Mouse (Mus musculus) Muller cell, postnatal 12 days (primary cell): ENCODE measurements around the gene Rai1.

Source experiments
- DNase-seq: peaks from one replicate; pipeline ENCODE4 v3.0.0-alpha.2; 2015; ENCODE audit errors: inconsistent ontology term

The Rai1 gene

DNA sequence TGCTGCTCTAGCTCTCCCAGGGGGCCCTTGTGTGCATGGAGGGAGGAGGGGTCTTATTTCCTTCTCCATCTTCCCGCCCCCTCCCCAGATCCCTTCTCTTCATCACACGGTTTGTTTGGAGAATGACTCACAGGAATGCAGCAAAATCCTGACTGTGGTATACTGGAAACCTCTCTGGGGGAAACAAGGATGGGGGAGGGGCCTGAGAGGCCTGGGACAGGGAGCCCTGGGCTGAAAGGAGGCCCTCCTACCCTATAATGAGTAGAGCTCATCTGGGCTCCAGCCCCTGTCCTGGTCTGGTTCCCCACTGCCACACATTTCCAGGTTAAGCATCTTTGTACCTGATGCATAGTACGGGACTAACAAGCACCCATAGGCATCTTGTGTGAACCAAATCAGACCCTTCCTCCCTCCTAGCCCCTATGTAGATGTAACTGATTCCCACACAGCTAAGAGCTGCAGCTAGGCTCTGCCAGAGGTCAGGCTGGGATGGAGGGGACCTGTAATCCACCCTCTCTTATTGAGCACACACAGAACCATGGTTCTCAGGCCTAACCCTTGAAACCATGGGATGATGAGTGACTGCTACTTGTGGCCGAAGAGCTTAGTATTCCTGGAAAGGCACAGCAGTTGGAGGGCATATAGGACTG is 23.2 kb downstream of the Rai1 start:
- DNase-seq: peak; percentile 75

DNA sequence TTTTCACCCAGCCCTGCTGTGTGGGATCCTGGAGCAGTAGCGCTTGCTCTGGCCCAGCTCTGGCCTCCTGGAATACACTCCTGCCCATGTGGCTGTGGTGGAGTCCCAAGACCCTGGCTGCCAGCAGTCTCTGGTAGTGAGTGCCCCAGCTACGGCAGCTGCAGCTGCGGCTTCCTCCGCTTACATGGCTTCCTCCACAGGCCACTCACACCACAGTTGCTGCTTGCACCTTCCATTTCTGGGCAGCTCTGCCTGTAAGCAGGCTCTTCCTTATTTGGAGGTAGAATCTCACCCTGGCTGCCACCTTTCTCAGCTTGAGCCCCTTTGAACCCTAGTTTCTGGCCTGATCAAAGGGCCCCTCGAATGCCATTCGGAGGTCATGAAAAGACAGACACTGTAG is 25.7 kb downstream of the Rai1 start:
- no peak for DNase-seq

DNA sequence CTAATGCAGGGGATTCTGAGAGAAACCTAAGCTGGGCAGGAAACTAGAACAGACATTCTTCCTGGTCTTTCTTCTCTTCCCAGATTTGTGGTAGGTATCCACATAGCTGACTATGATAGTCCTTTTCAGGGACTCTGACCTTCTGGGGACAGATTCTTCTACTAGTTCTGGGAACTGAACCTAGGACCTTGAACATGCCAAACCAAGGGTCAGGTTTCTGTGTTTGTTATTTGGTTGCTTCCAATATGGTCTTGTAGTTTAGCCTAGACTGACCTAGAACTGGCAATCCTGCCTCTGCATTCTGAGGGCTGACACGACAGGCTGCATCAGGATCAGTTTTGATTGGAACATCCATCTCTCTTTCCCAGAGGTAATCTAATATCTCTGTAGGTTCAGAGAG is 27.2 kb downstream of the Rai1 start:
- DNase-seq: no peak

DNA sequence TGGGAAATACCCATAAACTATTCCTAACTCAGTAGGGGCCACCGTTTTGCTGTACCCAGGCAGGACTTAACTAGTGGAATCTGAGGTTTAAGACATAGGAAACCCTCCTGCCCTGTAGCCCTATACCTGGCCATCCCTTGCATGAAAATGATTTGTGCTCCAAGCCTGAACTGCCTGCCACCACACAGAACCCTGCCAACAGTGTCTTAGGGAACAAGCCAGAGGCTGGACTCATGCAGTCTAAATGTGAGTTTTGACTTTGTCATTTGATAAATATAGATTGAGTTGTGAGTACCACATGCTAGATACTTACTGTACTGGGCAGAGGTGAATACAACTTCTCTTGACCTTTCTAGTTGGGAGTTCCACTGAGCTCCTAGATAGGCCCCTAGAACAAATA is 31.7 kb downstream of the Rai1 start:
- no peak for DNase-seq

DNA sequence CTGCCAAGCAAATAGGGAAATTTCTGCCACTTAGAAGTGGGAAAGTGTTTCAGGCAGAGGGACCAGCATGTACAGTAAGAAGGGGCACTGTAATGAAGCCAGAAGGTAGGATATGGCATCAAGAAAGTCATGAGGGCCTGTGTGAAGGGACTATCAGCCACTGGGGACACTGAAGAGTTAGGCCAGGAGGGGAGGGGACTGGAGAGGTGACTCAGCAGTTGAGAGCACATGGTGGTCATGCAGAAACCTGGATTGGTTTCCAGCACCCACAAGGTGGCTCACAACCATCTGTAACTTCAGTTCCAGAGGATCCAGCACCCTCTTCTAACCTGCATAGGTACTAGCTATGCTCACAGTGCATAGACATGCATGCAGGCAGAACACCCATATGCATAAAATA is 32.4 kb downstream of the Rai1 start:
- DNase-seq: no peak

DNA sequence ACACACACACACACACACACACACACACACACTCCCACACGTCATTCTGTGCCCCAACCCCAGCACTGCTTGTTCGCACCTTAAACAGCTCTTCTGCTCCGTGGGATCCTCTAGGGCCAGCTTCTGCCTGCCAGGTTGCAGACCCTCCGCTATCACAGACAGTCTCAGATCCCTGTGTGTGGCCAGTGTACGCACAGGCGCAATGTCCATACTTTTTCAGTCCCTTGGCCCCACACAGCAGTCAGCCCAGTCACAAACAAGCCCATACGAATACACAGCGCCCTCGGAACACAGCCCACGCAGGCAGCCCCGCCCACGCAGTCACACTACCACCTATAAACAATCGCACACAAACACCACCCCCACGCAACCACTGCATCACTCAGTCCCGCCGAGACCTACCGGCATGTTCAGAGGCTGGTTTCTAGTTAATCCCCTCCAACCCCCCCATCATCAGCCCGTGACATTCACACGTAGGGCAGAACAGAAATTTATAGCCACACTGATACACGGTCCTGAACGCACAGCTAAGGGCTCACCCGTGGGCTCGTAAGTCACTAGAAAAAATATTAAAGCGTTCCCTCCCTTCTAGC is 34.4 kb downstream of the Rai1 start:
- DNase-seq: no peak

DNA sequence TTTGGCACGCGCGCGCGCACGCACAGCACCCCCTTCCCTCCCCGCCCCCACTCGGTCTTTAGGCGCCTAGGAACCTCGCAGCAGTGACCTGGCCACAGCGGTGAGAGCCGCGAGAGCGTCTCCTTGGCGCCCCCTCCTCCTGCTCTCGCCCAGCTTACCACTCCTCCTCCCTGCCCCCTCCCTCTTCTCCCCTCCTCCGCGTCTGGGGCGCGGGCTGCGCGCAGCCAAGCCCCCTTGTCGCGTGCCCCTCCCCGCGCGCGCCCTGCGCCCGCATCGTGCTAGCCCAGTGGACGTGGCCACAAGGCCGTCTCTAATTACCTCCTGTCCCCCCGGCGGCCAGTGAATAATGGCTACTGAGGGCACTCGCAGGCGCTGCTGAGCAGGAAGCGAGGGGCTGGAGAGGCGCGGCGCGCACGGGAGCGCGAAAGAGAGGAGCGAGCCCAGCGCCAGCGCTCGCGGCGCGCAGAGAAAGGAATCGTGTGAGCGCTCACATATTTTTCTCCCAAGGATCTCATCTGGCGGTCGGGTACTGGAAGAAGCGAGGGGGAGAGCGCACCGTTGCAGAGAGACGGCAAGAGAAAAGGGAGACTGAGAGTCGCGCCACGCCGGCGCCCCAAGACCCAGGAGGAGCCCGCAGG is 35.0 kb downstream of the Rai1 start:
- DNase-seq: peak; percentile 85

DNA sequence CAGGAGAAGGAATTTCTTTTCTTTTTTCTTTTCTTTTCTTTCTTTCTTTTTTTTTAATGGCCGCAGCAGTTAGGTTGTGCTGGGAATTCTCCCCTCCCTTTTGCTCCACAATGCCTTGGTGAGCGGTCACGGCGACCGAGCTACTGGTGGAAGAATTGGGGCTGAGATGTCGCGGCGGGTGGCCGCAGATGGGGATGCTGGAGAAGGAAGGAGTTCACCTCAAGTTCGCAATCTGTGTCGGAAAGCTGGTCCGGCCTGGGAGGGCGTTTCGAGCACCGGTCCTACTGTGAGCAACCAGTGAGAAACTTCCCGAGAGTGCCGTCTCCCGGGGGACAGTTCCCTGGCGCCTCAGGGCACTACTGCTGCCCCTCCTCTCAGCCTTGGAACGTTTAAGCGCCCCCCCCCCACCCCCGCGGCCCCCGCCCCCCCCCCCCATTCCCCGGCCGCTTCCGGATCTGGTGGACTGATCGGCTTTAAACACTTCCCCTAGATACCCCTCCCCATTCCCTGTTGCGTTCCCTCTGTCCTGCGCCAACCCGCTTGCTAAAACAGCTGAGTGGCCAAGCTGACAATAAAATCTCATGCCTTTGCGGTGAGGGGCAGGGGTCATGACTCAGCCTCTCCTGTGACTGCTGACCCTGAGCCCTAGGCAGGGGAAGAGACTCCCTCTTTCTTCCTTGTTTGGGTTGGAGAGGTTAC is 35.9 kb downstream of the Rai1 start:
- DNase-seq: peak; percentile 44

DNA sequence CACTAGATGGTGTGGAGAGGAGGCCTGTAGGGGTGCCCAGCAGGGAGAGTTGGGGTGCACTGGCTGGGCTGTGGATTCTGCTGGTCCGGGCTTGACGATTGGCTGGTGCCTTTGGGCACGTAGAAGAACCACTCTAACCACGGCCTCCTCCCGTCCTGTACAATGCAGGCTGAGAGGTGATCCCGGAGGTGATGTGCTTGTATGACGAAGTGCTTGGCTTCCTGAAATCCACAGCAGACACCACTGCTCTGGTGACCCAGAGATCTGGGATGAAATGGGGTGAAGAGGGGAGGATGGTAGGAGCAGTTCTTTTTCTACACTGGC is 36.4 kb downstream of the Rai1 start:
- DNase-seq: peak; percentile 49

DNA sequence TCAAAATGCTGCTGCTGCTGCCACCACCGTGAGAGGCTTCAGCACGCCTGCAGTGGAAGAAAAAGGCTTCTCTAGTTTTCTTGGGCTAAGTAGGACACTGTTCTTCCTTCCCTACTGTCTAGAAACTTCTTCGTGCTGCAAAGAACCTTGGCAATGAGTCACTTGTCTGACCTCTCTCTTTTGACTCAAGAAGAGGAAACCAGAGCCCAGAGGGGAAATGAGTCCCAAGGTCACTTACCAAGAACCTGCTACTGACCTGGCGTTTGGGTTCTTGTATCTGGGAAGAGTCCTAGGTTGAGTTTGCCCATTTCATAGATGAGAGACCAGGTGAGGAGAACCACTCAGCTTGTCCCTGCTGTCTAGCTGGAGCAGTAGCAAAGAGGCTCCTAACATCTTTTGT is 38.3 kb downstream of the Rai1 start:
- no peak for DNase-seq

DNA sequence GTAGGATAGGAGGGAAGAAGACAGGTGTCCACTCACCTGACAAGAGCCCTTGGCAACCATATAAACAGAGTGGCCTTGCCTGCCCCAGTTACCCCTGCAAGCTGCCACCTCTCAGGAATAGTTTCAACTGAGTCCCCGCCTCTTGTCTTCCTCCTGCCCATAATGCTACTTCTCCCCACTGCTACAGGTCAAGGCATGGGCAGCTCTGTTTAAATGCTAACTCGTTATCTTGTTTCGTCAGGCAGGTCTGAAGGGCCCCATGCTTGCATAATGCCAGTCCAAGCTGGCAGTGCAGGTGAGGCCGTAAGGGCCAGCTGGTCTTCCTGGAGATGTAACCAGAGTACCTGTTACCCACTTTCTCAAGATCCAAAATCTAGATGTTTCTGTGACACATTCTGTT is 41.4 kb downstream of the Rai1 start:
- DNase-seq: no peak

DNA sequence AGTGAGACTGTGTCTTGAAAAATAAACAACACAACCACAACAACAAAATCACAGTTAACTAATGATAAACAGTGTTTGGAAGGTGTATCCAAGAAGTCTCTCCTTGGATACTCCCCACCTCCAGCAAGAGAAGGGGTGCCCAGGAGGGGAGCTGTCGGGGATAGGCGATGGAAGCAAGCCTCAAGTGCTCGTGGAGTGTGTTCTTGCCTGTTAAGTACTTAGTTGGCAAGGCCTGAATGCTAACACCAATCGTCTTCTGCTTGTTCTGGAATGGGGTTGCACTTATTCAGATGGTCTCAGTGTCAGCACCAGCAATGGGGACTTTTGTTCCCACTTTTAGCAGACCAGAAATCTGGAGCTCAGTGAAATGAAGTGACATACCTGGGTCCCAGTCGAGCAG is 43.8 kb downstream of the Rai1 start:
- no peak for DNase-seq

DNA sequence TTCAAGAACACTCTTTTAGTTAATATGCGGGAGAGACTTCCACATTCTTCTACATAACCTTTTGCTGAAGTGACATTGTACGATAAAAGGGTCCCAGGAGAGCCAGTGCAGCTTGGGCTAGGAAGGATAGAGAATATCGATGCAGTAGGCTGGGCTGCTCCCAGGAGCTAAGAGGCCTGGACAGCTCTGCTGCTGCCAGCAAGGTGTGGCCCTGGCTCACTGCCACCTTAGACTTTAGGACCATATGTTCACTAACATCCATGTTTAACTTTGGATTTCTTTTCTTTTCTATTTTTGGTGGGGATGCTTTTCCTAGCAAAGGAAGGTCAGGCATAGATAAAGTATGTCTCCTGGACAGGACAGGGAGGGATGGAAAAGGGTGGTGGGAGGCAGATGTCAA is 44.3 kb downstream of the Rai1 start:
- DNase-seq: no peak

DNA sequence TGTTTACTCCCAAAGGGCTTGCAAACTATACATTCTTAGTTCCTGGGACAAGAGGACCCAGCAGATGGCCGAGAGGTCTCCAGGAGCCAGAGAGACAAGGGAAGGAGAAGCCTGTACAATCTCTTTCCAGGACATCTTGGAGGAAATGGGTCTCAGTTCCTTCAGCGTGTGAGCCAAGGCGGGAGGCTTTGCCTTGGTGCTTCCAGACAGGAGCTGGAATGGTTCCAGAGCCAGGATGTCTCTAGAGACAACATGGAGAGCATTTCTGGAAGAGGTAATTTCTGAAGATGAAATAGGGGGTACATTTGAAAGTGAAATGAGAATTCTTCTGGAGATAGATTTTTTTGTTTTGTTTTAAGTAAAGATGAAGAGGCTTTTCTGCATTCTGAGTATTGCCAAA is 45.9 kb downstream of the Rai1 start:
- no peak for DNase-seq

DNA sequence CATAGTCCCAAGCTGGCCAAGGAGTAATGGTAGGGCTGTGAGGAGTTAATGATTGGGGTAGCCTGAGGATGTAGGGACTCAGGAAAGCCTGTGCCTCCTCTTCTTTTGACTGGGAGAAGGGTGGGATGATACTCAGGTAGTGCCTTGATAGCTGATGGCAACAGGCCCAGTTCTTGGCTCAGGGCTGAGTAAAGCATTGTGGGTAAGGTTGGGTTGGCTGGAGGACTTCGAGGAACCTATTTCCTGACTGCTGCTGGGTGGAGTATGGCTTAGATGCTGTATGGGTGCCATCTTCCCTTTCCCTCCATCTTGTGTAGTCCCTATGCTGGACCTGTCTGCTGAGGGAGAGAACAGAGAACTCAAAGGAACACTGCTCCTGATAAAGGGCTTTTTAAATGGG is 47.5 kb downstream of the Rai1 start:
- DNase-seq: no peak

DNA sequence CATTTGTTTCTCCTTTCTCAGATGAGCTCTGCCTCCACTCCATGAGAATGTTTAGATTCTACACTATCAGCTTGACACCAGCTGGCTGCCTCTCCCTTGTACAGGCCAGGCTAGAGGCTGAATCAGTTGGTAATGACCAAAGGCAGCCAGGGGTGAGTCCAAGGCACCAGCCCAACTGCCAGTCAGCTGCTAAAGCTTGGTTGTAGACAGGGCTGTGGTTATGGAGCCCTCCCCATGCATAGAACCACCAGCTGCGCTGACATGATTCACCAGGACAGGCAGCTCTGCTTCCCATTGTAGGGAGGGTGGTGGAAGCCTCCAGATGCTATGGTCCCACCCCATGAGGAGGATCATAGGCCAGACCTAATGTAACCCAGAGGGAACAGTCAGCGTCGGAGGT is 49.1 kb downstream of the Rai1 start:
- DNase-seq: peak; percentile 84

DNA sequence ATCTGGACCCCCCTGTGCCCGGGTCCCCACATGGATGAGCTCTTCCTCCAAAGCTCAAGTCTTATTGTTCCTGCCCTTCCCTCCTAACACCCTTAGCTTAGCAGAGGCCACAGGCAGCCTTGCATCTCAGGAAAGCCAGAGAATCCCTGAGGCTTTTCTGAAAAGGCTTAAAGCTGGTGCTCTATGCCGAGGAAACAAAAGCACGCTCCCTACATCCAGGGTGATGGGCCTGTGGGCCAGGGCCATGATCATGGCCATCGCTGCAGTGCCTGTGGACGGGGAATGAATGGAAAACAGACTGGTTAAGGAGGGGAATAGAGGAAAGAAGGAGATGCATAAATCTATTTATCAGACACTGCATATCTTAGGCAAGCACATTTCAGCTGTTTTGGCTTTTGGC is 50.9 kb downstream of the Rai1 start:
- DNase-seq: no peak

DNA sequence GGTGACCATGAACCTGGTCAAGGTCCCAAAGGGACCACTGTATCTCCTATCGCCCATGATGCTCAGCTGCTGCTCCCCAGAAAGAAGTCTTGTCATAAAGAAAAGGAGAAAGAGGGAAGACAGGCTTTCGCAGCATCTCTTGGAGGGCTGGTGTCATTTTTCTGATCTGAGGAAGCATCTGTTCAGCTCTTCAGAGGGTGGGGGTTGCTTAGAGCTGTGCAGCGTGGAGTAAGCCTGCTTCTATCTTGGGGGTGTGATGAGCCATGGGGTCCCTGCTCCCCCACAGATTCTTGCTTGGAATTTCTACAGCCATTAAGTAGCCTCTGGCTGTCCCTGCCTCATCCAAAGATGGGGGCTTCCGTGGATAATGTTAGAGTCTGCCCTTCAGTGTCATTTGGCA is 53.5 kb downstream of the Rai1 start:
- no peak for DNase-seq

DNA sequence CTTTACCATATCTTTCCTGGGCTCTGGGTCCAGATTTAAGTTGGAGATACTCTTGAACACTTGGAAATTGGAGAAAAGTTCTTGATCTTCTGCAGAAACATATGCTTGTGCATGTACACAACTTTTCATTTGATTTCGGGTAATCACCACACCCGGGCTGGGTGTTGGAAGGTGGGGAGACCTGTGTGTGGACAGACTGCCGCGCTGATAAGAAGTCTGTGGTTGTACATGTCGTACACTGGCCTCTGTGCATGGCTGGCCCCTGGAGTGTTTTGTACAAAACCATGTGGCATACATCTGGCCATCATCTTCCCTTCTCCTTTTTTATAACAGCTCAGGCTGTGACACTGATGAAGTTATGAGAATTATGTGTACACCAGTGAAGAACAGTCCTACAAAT is 55.1 kb downstream of the Rai1 start:
- DNase-seq: no peak

DNA sequence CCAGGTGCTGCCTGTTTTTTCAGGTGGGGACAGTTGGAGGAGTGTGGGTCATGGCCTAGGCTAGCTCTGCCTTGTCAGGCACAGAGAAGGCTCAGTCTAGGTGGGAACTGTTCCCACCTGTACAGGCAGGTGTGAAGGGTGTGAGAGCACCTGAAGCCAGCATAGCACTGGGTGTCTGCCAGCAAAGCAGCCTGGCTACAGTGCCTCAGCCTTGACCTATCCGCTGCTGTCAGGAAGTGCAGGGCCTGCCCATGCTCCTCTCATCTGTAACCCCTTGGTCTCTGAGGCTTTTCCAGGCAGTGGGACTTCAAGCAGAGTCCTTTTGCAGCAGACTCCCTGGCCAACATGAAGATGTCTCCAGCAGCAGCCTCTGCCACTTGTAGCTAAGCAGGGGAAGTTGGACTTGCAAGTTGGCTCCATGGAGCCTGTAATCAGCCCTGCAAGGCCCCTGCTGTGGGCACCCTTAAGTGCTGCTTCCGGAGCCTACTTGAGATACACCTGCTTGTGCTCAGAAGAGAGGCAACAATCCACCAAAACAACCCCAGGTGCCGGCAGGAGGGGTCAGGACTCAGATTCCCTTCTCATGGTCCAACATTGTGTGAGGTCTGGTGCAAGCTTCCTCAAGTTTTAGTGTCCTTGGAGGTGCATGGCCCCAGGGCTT is 55.8 kb downstream of the Rai1 start:
- no peak for DNase-seq

DNA sequence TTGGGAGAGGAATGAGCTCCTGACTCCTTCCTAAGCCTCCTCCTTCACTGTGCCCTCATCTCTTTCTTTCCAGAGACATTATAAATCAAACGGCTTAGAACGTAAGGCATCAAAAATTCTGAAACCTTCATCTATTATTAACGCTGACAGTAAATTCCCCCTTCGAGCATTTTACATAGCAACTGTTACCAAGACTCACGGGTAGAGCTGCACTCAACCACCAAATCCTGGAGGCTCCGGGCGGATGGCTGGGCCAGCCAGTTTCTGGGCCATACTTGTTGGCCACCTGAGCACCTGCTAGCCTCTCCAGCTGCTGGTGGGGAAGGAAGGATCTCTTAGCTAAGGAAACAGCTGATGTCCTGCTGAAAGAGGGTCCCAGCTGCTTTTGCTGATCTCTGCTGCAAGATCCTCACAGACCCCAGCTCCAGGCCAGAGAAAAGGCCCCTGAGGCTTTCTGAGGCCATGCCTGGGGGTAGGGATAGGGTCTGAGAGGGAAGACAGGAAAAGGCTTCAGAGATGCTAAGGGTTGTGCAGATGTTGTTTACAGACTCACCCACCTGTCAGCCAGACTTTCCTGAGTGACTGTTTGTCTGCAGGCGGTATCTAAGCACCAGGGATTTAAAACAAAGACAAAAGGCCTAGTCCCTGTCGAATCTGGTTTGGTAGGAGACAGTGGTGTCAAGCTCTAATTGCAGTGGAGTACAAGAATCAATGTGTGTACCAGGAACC is 56.5 kb downstream of the Rai1 start:
- no peak for DNase-seq

DNA sequence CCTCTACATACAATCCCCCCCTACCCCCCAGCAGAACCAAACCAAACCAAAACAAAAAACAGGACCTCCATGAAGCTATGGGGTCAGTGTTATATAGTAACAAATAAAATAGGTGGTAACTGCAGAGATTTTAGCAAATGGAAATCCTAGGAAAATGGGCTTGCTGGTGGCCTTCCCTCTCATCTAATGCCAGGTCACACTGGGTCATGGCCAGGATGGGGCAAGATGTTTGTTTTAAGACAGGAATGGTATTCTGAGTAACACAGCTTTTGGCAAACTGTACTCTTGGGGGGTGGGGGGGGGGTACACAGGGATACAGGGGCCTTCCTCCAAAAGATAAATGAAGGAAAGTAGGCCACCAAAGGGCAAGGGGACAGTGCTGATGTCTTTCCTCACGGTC is 57.7 kb downstream of the Rai1 start:
- DNase-seq: no peak
